Mouse (Mus musculus) spleen, postnatal 36 days (tissue): ENCODE measurements around the gene Mapk8.
"Not testable (repeated sequence)": the region's sequence is repeated elsewhere in the genome, so short reads cannot be mapped to it uniquely, and the experiment has no call there.

Source experiments
- DNase-seq, 2 experiments: peaks; one replicate each; pipeline ENCODE4 v3.0.0; 2022; ENCODE audit warnings: low spot score in 2 of 2, mixed read lengths in 1 of 2

The Mapk8 gene

DNA sequence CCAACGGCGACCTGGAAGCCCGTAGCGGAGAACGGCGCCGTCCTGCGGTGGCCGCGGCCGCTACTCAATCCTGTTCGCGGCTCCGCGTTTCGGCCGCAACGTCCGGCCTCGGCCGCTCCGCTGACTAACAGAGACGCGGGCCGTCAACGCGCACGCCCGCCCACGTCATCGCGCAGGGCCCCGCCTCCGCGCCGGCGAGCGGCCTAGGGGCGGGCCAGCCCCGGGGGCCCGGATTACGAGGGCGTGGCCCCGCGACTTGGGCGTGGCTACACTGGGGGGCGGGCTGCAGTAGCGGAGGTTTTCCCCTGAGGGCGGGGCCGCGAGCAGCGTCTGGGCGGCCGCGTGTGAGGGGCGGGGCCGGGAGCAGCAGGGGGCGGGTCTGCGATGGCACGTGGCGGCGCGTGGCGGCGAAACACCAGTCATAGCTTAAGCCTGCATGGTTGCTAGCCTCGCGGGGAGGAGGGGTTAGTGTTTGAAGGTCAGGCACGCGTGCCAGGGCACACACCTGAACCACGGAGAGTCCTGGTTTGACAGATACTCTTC is at the start of gene Mapk8:
Mapk8 (minus strand) TSS at position 132 of the 543 bp plus-strand sequence.
- DNase-seq: peak; percentile 96 to 97

DNA sequence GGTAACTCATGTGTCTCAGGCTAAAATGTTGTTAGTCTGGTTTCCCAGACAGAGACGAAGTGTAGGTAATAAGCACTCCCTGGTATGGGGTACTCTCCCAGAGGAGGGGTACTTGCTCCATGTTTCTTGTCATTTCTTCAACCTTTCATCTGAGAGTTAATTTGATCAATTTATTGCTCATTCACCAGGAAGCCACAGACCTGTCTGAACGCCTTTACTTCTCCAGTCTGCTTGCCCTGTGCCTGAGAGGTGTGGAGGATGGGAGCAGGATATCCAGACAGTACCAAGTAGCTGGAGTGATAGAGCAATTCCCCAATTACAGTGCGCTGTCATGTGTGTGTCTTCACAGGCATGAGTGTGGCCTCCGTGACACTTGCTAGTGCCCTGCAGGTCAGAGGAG is 48.3 kb upstream of the Mapk8 start:
- no peak for DNase-seq

DNA sequence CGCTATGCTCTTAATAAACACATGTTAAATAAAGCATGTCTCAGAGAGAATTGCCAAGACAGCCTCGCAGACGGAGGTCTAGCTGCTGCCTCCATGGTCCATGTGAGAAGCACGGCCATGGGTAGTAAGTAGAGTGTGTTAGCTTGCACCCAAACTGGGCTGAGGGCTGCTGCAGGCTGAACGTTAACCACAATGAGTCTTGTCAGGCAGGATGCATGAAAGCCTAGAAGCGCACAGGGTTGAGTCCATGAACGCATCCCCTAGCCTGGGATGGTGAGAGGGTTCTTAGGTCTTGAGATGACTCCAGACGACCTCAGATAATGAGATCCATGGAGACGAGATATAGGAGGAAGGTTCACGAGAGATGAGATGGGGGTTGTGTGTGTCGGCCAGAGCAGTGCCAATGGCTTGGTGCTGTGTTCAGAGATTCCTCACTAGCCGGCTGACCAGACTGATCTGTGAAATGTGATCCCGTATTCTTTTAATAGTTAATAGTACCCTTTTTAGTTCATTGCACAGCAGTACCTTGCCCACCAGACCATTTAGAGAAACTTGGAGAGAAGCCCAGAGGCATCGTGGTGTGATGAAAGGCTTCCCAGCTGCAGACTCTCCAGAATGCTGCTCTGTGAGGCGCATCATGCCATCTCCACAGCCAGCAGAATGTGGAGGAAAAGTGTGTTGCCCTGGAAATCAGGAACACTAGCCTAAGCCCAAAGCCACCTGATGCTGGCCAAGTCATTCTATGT is 41.0 kb upstream of the Mapk8 start:
- DNase-seq: no peak

DNA sequence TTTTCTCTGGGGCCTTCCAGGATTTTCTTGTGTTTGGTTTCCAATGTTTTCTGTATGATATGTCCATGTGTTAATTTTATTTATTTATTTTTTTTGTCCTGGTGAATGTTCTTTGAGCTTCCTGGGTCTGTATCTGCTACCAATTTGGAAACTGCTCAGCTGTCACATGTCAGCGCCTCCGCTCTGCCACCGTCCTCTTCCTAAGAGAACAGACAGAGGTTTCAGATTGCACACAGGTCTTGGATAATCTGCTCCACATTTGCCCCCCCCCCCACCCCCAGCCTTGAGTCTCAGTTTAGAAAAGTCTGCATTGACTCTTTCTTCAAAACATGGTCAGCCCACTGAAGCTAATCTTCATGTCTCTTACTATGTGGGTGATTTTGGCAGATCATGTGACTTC is 35.0 kb upstream of the Mapk8 start:
- no peak for DNase-seq

DNA sequence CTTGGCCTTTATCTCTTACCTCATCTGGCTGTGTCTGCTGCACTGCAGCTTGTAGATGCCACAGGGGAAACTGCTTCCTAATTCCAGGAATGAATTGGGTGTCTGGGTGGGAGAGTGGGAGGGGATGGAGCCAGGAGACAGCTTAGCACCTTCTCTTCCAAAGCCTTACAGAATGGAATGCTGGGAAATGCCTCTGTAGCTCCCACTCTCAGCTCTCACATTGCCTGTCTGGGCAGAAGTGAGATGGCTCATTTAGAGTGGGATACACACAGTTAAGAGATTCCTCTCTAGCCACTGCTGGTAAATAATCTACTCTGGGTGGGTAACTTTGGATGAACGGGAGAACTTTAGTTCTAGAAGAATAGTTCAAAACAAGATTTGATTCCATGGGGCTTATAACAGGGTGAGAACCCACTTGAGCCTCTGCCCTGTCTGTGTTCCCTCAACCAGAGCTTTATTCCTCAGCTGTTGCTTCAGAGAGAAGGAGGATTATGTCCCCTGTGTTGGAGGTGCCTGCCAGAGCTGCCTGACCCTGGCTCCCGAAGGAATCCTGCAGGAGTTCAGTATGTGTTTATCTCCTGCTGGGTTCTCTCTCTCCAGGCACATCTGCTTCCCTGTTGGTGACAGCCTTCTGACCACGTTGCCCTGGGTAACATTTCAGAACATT is 29.3 kb upstream of the Mapk8 start:
- DNase-seq: no peak

DNA sequence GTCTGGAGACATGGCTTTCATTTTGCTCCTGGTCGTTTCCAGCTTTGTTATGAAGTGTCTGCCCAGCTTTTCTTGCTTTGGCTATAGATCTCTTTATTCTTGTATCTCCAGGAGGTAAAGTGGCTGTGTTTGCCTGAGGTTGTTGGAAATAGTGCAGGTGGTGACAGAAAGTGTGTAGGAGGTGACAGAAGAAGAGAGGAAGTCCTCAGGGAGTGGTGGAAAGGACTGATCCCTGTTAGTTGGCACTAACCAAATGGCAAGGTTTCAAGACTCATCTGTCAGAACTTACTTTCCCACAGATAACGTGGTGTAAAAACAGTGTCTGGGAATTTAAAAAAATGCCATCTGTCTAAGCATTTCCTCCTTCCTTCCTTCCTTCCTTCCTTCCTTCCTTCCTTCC is 27.5 kb upstream of the Mapk8 start:
- no peak for DNase-seq

DNA sequence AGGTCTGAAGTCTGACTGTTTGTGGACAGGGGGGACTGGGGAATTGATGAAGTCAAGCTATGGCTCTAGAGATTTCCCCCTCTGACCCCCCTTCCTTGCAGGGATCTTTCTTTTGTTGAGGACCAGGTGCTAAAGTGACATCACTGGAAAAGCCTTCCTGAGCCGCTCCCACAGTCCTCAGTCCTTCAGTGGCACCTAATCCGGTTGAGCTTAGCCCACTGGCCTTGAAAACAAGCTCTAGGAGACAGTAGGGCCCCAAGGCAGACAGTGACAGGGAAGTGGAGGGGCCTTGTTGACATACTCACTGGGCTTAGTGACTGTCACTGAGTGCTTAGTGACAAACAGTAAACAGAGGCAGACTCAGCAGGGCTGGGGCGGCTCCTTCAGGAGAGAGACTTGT is 24.4 kb upstream of the Mapk8 start, which contains the start of gene Frmpd2:
Frmpd2 (plus strand) TSS at position 366 of the 400 bp plus-strand sequence.
- no peak for DNase-seq

DNA sequence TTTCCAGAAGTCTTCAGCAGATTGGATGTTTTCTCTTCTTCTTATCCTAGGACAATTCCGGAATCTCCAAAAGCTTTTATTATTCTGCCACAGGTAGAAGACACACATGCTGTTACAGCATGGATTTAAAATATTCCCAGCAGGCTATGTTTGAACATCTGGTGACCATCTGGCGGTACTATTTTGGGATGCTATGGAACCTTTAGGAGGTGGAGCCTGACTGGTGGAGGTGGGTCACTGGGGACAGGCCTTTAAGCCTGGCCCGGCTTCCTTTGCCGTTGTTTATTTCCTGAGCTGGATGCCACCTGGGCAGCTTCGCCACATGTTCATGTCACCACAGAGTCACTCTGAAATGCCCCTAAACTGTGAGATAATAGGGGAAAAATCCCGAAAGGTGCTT is 20.8 kb upstream of the Mapk8 start:
- no peak for DNase-seq

DNA sequence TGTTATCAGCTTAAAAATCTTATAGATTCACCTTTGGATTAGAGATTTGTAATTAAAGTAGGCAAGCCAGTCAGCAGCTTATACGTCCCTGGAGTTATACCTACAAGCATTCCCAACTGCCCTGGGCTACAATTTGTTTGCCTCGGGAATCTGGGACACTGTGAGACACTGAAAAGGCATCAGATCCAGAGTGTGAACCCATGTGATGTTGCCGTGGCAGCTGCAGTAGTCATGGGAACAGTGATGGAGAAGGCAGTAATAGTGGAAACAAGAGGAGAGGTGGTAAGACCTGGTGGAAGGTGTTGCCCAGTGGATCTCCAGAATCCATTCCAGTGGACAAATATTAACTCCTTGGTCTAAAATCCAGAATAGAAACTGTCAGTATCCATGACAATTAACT is 16.7 kb upstream of the Mapk8 start:
- no peak for DNase-seq

DNA sequence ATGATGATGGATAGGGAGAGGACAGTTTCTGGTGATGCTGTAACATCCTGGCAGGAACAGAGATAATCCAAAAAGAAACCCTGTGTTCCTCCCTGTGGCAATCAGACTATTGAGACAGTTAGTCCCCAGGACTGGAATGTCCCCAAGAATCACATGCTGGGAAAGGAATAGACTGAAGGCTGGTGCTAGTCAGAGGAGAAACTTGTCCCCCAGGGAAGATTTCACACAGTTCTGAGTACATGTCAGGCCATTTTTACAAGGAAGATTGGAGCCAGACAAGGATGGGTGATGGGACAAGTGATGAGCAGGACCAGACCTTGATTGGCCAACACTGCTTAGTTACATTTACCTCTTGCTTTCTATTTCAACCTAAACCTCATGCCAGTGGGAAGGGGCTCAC is 3.4 kb upstream of the Mapk8 start:
- no peak for DNase-seq

DNA sequence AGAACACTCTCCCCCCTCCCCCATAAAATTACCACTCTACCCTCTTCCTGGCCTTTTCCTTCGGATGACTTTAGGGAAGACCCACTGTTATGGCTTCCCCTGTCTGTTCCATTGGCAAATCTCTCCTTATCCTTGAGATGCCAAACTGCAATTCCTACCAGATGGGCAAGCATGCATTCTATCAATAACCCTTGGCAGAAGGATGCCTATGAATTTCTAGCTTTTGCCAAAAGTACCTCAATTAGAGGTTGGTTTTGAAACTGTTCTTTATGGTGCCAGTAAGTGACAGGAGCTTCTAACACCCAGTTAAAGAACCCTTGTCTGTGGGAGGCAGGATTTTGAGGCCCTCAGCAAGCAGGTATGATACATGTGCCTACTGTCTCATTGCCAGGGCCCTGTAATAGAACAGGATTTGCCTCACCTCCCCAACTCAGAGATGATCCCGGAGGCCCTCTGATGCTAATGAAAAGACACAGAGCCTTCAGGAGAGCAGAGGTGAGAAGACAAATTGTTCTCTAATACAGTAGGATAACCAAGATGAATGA is 2.4 kb upstream of the Mapk8 start:
- DNase-seq: no peak

DNA sequence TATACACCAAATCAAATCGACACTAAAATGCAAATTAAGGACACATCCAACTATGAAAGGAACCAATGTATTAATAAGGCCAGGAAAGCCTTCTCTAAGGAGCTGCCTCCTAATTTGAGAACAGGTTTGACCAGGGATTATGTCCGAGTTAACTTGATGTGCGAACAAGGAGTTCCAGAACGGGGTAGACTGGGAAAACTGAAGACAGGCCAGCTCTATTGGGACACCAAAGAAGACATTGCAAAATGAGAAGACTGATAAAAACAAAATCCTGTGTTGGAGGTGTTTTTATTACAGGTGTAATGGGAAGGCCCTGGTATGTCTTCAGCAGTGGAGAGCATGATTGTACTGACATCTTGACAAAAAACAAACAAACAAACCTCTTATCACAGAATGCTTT is 1.3 kb upstream of the Mapk8 start:
- no peak for DNase-seq

DNA sequence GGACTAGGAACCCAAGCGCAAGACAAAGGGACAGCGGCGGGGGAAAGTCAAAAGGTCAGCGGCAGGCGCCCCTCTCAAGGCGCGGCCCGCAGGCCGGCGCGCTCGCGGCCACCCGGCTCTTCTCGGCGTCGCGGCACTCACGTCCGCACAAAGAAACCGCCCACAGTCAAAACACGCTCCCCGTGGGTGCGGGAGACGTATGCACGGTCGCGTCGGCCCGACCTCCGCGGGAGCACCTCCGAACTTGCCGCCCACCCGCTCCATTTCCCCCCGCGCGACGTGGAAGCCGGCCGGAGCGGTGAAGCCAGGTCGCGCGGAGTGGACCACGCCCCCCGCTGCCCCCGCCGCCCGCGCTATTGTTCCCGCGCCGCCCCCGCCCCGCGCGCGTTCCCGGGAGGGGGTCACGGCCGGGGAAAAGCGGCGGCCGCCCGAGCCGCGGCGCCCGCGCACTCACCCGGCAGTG is 366 bp downstream of the Mapk8 start:
- DNase-seq: no peak

DNA sequence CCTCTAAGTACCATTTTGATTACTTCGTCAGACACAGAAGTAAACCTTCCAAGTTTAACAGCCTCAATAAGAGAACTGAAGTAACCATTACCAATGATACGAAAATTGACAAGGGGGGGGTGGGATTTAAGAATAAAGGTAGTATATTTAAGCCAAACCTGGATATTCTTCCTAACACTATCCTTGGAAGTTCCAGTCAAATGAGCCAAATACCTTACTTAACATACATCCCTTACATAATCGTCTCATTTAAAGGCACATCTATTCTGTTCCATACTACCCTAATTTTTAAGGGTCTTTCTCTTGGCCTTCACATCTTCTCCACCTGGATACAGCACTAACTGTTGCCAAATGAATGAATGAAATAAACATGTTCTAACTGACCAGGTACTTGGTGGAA is 996 bp downstream of the Mapk8 start:
- DNase-seq: no peak

DNA sequence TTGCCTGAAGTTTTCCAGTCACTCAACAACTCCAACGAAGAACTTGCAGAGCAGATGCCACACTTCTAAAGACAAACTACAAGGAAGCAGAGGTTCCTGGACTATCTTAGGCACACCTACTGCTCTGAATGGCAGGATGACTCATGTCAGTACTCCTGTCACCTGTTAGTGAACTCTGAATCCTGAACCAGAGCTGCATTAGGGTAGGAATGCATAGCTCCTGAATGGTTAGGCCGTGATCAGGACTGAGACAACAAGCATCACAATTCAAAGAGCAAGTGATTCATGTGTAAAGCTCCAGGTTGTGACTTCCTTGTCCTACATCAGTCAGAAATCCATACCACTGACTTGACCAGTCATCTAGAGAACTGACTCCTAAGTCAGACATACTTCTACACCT is 3.2 kb downstream of the Mapk8 start:
- no peak for DNase-seq

DNA sequence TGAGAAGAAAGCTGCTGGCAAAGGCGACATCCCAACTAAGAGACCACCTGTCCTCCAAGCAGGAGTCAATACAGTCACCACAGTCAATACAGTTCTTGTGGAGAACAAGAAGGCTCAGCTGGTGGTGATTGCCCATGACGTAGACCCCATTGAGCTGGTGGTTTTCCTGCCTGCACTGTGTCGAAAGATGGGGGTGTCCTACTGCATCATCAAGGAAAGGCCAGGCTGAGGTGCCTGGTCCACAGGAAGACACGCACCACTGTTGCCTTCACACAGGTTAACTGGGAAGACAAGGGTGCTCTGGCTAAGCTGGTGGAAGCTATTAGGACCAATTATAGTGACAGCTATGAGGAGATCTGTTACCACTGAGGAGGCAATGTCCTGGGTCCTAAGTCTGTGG is 14.5 kb downstream of the Mapk8 start:
- DNase-seq: not testable (repeated sequence)

DNA sequence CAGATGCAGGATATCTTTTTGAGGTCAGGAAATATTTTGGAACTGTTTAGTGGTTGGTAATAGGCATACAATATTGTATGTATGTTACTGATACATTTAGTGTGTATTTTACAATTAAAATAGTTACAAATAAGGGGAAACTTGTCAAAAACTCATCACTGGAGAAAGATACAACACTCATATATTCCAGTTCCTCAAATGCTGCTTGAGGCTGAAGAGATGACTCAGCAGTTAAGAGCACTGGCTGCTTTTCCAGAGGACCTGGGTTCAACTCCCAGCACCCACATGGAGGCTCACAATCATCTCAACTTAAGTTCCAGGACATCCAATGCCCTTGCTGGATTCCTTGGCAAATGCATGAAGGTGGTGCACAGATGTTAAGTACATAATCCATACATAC is 22.8 kb downstream of the Mapk8 start:
- DNase-seq: no peak

DNA sequence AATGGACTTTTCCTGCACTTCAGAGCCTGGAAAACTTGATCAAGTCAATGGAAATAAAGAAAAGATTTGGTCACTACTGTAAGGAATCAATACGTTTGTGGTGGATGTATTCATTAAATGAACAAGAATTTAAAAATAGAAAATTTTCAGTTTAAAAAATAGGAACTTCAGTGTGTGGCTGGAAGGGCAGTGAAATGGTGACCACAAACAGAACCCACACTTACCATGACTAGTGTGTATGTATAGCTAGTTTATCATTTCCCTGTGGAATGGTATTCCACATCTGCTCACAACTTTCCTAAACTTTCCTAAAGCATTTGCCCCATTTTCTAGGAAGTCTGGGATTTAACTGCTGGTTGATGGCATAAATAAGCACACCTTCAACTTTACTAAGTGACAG is 24.0 kb downstream of the Mapk8 start:
- DNase-seq: no peak

DNA sequence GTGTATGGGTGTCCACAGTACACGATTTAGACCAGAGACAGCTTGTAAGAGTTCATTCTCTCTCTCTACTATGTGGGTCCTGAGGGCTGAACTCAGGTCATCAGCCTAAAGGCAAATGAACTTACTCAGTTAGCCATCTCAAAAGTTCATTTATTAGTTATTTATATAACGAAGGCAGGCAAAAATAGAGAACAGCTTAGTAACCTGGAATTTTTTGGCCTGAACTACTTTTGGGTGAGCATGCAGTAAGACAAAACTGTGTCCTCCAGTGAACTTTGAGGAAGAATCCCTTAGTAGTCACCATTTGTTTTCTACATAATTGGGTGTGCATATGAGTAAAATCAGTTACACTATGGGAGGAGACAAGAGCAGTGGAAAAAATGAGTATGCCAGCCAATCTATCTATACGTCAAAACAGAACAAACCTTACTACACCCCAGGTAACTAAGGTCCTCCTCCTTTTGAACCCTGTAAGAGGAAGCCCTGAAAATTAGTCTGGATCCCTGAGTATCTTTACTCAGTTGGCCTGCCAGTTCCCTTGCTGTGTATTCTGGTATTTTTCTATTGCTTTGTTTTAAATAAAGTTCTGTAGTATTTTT is 28.5 kb downstream of the Mapk8 start:
- DNase-seq: no peak

DNA sequence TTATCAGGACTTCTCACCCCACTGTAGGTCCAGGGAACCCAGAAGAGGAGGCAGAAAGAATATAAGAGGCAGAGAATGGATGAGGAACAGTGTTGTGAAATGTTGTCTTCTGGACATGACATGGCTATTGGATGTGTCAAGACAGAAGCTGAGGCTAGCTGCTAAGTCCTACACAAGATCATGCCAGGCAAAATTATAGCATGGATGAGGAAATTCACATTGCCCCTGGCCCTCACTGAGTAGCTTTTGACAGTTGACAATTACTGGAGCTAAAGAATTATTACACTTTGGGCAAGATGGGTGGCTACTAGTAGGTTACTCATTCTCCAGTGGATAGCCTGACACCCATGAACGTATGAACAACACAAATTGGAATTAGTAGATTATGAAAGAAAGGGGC is 31.2 kb downstream of the Mapk8 start:
- no peak for DNase-seq

DNA sequence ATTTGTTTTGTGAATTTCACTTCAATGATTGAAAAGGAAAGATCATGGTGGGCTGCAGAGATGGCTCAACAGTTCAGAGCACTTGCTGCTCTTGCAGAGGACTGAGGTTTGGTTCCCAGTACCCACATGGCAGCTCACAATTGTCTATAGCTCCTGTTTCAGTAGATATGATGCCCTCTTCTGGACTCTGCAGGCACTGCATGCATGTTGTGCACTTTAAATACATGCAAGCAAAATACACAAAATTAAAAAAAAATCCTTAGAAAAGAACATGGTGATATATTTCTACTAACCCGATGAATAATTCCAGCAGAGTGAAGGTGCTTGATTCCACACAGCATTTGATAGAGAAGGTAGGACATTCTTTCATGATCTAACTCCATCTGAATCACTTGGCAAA is 44.6 kb downstream of the Mapk8 start:
- no peak for DNase-seq

DNA sequence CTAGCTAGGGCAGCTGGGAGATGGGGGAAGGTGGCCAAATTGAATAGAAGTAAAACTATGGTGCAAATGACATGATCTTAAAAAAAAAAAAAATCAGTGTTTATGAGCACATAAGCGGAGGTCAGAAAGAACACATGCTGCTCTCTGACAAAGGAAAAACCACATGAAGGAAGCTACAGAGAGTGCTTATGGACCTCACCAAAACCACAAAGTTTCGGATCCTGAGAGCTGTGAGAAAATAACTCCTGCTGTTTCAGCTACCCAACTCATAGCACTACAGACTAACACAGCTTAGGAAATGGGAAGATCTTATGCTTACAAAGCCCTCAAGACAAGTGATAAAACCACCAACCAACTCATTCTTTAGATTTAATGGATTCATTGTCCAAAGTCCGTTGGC is 46.9 kb downstream of the Mapk8 start:
- DNase-seq: no peak
